Mouse (Mus musculus): Measurements from ENCODE around the gene Srp9. TPM values are rescaled to one million over a fixed set of nuclear protein-coding genes. Genes with fewer than 3 reads are reported as not detected.
"Not testable (repeated sequence)": the region's sequence is repeated elsewhere in the genome, so short reads cannot be mapped to it uniquely, and the experiment has no call there.

Gene Srp9
- polyA plus RNA-seq, 1 experiment from 2014 or later: 183 TPM

DNA sequence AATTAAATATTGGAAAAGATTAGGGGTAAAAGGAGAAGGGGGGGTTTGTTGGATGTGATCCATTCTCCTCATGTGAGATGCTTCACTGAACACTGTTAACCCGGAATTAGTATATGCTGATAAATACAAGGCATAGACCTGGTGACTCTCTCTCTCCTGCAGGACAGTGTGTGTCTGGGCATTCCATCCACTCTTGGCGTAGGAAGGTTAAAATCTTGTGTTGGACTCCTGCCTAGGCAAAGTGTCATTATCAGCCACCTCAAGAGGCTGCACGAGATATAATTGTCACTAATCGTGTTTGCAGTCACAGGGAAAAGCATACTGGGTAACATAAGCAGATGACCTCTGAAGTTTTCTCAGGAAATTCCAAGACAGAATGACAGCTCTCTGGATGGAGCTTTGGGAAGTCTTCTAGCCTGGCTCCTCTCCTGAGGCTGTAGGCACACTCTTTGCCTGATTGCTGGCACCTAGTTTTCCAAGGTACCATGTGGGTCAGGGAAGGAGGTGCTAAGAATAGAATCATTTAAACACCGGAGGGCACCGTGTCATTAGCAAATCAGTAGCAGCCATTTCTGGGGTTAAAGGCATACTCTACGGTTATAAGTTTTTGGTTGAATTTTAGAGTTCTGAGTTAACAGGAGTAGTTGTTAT is 24.5 kb downstream of the Srp9 start:
- ATAC-seq (ENCODE audit: insufficient number of reproducible peaks, insufficient read depth, low FRiP score, low TSS enrichment, low read depth): no peak
- WGBS: 82% methylated on average over 7 of the region's 7 CpGs
- no peaks in the 10 kb centered on the region for H3K27me3 ChIP-seq

GRCm38 (mm10) chr1:182149966-182150365 is 25.4 kb downstream of the Srp9 start:
- Histone ChIP-seq H3K36me3 (no peaks in the 10 kb centered on the region), H3K4me2 (no peak overlapping the region), H3K4me3 (replicated peaks) (no peak overlapping the region), H3K27me3 (no peaks in the 10 kb centered on the region), H3K4me1 (replicated peaks) (peaks cover 8% of the 10 kb centered on the region), H3K9me3 (peaks cover 6% of the 10 kb centered on the region; the same call in 1 of the 2 replicates), H3K27ac (no peak overlapping the region), H3K9ac (replicated peaks) (no peak overlapping the region)
- WGBS: 86% methylated on average over 2 of the region's 2 CpGs
- no peak for ATAC-seq (ENCODE audit: insufficient number of reproducible peaks, insufficient read depth, low FRiP score, low TSS enrichment, low read depth)

More for the DNA sequence above, 24.5 kb downstream of the Srp9 start:
- Histone ChIP-seq H3K9me3 (peaks cover 6% of the 10 kb centered on the region; the same call in 1 of the 2 replicates), H3K4me3 (replicated peaks) (no peak overlapping the region), H3K36me3 (no peaks in the 10 kb centered on the region), H3K4me2 (no peak overlapping the region), H3K27ac (no peak overlapping the region), H3K9ac (replicated peaks) (no peak overlapping the region), H3K4me1 (replicated peaks) (peaks cover 8% of the 10 kb centered on the region)

DNA sequence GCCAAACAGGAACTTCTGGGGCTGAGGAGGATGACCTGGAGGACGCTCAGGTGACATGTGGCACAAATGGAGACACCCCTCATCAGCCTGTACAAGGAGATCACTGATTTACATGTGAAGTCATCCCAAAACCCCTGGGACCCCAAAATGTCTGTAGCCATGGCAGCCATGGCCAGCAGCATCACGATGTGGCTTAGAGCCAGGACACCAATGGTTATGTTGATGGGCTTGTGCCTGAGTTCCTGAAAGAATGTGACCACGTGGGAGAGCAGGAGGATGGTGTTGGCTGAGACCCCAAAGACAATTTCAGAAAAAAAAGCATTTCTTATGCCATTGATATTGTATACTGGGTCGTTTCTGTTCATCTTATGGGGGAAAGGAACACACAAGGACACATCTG is 33.2 kb downstream of the Srp9 start:
- H3K4me2 ChIP-seq: no peak overlapping the region
- H3K4me3 ChIP-seq (replicated peaks): no peak overlapping the region
- no peak overlapping the region for H3K27ac ChIP-seq
- H3K9ac ChIP-seq (replicated peaks): no peak overlapping the region
- H3K4me1 ChIP-seq (replicated peaks): no peaks in the 10 kb centered on the region
- no peaks in the 10 kb centered on the region for H3K9me3 ChIP-seq
- no peak for ATAC-seq (ENCODE audit: insufficient number of reproducible peaks, insufficient read depth, low FRiP score, low TSS enrichment, low read depth)
- H3K36me3 ChIP-seq: no peaks in the 10 kb centered on the region
- WGBS: 74% methylated on average over 4 of the region's 4 CpGs
- H3K27me3 ChIP-seq: no peaks in the 10 kb centered on the region

- Histone ChIP-seq H3K27ac (no peak overlapping the region), H3K4me1 (replicated peaks) (no peaks in the 10 kb centered on the region), H3K36me3 (no peaks in the 10 kb centered on the region), H3K9me3 (no peaks in the 10 kb centered on the region), H3K4me2 (no peak overlapping the region), H3K27me3 (no peaks in the 10 kb centered on the region), H3K9ac (replicated peaks) (no peak overlapping the region), H3K4me3 (replicated peaks) (no peak overlapping the region)
- no peak for ATAC-seq (ENCODE audit: insufficient number of reproducible peaks, insufficient read depth, low FRiP score, low TSS enrichment, low read depth)
- WGBS: 89% methylated on average over 3 of the region's 3 CpGs
Measured at GRCm38 (mm10) chr1:182159575-182159974, 35.0 kb downstream of the Srp9 start.

- H3K27me3 ChIP-seq: no peaks in the 10 kb centered on the region
- WGBS: 52% methylated on average over 5 of the region's 5 CpGs
- H3K4me1 ChIP-seq (replicated peaks): no peaks in the 10 kb centered on the region
- H3K9ac ChIP-seq (replicated peaks): no peak overlapping the region
- no peak overlapping the region for H3K4me2 ChIP-seq
- no peak for ATAC-seq (ENCODE audit: insufficient number of reproducible peaks, insufficient read depth, low FRiP score, low TSS enrichment, low read depth)
- no peak overlapping the region for H3K27ac ChIP-seq
- no peaks in the 10 kb centered on the region for H3K36me3 ChIP-seq
- H3K4me3 ChIP-seq (replicated peaks): no peak overlapping the region
- no peaks in the 10 kb centered on the region for H3K9me3 ChIP-seq
Measured at GRCm38 (mm10) chr1:182162951-182163350, 38.4 kb downstream of the Srp9 start.

DNA sequence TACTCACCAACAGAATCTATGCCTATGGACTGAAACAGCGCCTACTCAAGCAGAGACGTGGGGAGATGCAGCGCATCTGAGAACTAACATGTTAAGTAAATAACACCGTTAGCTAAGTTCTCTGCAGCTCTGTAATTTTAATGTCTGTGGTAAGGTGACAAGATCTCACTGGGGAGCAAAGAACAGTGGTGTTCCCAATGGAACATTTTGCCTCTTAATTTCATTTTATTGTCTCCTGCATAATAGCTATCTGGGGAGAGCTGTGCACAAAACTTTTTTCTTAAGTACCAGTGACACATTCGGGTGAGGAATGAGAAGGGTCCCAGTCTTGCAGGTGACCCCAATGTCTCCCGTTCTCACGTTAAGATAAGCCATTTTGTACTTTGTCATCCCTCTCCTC is 39.8 kb downstream of the Srp9 start, which contains the start of gene Vmn1r1:
TSS of gene Vmn1r1 (minus strand) at position 101 of the 400 bp plus-strand sequence.
- no peak for ATAC-seq (ENCODE audit: insufficient number of reproducible peaks, insufficient read depth, low FRiP score, low TSS enrichment, low read depth)
- Histone ChIP-seq H3K27ac (no peak within 1 kb of the TSS), H3K4me1 (replicated peaks) (no peaks in the 10 kb centered on the region), H3K27me3 (no peaks in the 10 kb centered on the region), H3K9ac (replicated peaks) (no peak within 1 kb of the TSS), H3K4me2 (no peak within 1 kb of the TSS), H3K36me3 (no peaks in the 10 kb centered on the region), H3K4me3 (replicated peaks) (no peak within 1 kb of the TSS), H3K9me3 (no peaks in the 10 kb centered on the region)
- 86% methylated on average over 7 of the region's 7 CpGs for WGBS

DNA sequence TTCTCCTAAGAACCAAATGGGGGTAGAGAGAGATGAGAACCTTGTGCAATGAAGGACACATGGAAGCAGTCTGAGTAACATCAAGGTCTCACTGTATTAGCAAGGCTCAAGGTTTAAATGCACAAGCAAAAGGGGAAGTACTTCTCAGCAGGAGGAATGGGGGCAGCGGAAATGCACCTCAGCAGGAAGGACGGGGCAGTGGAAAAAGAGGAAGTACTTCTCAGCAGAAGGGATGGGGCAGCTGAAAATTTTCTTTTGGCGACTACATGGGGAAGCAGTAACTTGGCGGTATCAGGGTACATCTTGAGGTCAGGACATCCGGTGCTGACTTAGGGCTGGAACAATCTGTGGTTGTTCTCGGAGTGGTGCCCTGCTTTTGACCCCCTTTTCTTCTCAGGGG is 45.7 kb downstream of the Srp9 start:
- not testable (repeated sequence) for H3K4me1 ChIP-seq (replicated peaks); H3K4me2 ChIP-seq; H3K9me3 ChIP-seq; H3K9ac ChIP-seq (replicated peaks); H3K36me3 ChIP-seq; H3K27me3 ChIP-seq; H3K27ac ChIP-seq; ATAC-seq (ENCODE audit: insufficient number of reproducible peaks, insufficient read depth, low FRiP score, low TSS enrichment, low read depth); H3K4me3 ChIP-seq (replicated peaks)
- 90% methylated on average over 6 of the region's 6 CpGs for WGBS

DNA sequence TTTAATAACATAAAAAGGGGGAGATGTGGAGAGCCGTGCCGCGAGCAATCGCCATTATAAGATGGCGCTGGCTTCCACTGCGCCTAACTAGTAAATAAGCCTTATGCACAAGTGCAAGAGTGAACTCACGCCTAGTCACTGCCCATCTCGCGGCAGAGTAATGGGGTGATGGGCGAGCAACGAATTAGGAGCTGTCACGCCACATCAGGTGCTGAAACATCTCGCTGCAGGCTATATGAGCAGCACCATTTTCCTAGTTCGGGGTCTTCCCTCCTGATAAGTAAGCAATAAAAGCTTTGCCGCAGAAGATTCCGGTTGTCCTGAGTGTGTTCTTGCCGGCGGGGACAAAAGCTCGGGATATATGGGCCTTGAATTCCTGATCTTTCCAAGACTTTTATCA is 52.4 kb downstream of the Srp9 start:
- H3K9ac ChIP-seq (replicated peaks); H3K4me2 ChIP-seq; H3K27ac ChIP-seq; H3K4me1 ChIP-seq (replicated peaks); ATAC-seq (ENCODE audit: insufficient number of reproducible peaks, insufficient read depth, low FRiP score, low TSS enrichment, low read depth); H3K4me3 ChIP-seq (replicated peaks); H3K36me3 ChIP-seq; H3K9me3 ChIP-seq; H3K27me3 ChIP-seq: not testable (repeated sequence)
- 92% methylated on average over 19 of the region's 19 CpGs for WGBS

DNA sequence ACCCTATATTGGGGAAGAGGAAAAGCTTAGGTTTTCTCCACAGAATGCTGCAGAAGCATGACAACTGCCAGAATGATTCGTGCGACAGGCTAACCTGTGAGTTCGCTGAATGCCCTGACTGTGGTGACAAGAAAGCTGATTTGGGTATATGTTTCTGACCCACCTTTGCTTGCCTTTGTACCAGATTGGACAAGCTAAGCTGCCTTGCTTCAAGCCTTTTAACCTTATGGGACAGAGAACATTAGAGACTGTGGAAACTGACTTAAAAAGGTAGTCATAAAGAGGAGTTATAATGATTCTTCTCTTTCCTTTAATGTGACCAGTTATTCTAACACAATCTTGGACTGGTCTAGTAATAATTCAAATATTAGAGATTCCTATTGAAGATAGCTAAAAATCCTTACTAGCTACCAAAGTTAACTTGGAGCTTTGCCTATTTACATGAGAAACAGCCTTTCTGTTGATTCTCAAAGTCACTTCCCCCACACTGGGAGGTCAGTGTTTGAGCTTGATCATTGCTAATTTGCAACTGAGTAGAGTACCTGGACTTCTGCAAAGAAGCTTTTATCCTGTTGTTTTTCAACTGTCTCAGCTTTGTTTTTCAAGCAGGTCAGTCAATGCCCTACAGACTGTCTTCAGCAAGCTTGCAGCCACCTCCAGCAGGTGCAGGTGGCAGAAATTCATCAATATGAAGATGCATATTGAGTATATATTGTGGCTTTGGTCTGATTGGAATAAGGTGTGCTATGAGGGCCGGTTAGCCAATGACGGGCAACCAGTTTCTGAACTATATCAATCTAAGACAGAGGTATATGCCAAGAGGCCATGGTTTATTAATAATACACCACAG is 57.1 kb downstream of the Srp9 start:
- no peak overlapping the region for H3K9ac ChIP-seq (replicated peaks)
- H3K36me3 ChIP-seq: no peaks in the 10 kb centered on the region
- no peaks in the 10 kb centered on the region for H3K4me1 ChIP-seq (replicated peaks)
- no peaks in the 10 kb centered on the region for H3K9me3 ChIP-seq
- WGBS: 74% methylated on average over 5 of the region's 5 CpGs
- ATAC-seq (ENCODE audit: insufficient number of reproducible peaks, insufficient read depth, low FRiP score, low TSS enrichment, low read depth): no peak
- H3K27ac ChIP-seq: no peak overlapping the region
- no peaks in the 10 kb centered on the region for H3K27me3 ChIP-seq
- no peak overlapping the region for H3K4me2 ChIP-seq
- no peak overlapping the region for H3K4me3 ChIP-seq (replicated peaks)
